Mouse (Mus musculus) lung, postnatal 0 days (tissue): ENCODE measurements around the gene Card11.

Experiments
- CTCF ChIP-seq: IDR thresholded peaks from 2 replicates; pipeline ENCODE4 v1.5.1; 2016; ENCODE audit warnings: antibody characterized with exemption, mild to moderate bottlenecking
- EP300 ChIP-seq: IDR thresholded peaks from 2 replicates; pipeline ENCODE4 v1.6.1; 2016; ENCODE audit warnings: antibody characterized with exemption, mild to moderate bottlenecking, control low read depth

DNA sequence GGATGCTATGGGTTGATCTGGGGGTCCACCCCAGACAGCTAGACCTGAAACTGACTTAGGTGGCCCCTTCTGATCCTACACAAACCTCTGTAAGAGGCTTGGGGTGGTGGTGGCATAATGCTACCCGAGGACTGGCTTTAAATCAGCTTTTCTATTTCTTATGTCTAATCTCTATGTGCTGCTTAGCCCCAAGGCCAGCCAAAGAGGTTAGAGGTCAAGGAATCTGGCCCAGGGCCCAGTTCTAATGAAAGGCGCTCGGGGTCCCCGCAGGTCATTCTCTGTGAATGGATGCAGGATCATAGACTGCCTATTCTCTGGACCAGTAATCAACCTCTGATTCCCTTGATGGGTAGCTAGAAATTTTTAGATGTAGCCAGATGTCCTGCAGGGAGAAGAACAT, 145.7 kb downstream of the Card11 start:
- TF ChIP-seq CTCF: no peak
- no peak for TF ChIP-seq EP300
